Mouse (Mus musculus): Measurements from ENCODE around the gene Tmem88b.
"Not testable (repeated sequence)": the region's sequence is repeated elsewhere in the genome, so short reads cannot be mapped to it uniquely, and the experiment has no call there.

Gene Tmem88b

GRCm38 (mm10) chr4:155790021-155790489 lies 4.4 kb upstream of the Tmem88b start, which contains the start of gene Ankrd65:
TSS of gene Ankrd65 (plus strand) at chr4:155790439.
- DNase-seq (ENCODE audit: low read depth in 2 of 2, low spot score in 2 of 2): no peak

- DNase-seq (ENCODE audit: low read depth in 2 of 2, low spot score in 2 of 2): not testable (repeated sequence)
Measured at GRCm38 (mm10) chr4:155788833-155789232, 3.2 kb upstream of the Tmem88b start.

- DNase-seq (ENCODE audit: low read depth in 2 of 2, low spot score in 2 of 2): no peak
Measured at GRCm38 (mm10) chr4:155788300-155788699, 2.6 kb upstream of the Tmem88b start.

- no peak for DNase-seq (ENCODE audit: low read depth in 2 of 2, low spot score in 2 of 2)
Measured at GRCm38 (mm10) chr4:155785246-155785645, 428 bp downstream of the Tmem88b start.

- peak; percentile 50 to 66 for DNase-seq (ENCODE audit: low read depth in 2 of 2, low spot score in 2 of 2)
Measured at GRCm38 (mm10) chr4:155784081-155784701, 1.5 kb downstream of the Tmem88b start.

- DNase-seq (ENCODE audit: low read depth in 2 of 2, low spot score in 2 of 2): no peak
Measured at GRCm38 (mm10) chr4:155783486-155784080, 2.1 kb downstream of the Tmem88b start.

- no peak for DNase-seq (ENCODE audit: low read depth in 2 of 2, low spot score in 2 of 2)
Measured at GRCm38 (mm10) chr4:155780895-155781294, 4.8 kb downstream of the Tmem88b start.

GRCm38 (mm10) chr4:155779498-155779897 lies 6.2 kb downstream of the Tmem88b start:
- no peak for DNase-seq (ENCODE audit: low read depth in 2 of 2, low spot score in 2 of 2)

- no peak for DNase-seq (ENCODE audit: low read depth in 2 of 2, low spot score in 2 of 2)
Measured at GRCm38 (mm10) chr4:155777816-155778215, 7.9 kb downstream of the Tmem88b start.

GRCm38 (mm10) chr4:155776704-155777335 lies 8.9 kb downstream of the Tmem88b start:
- no peak for DNase-seq (ENCODE audit: low read depth in 2 of 2, low spot score in 2 of 2)

- no peak for DNase-seq (ENCODE audit: low read depth in 2 of 2, low spot score in 2 of 2)
Measured at GRCm38 (mm10) chr4:155775855-155776254, 9.8 kb downstream of the Tmem88b start.

GRCm38 (mm10) chr4:155774971-155775740 lies 10.5 kb downstream of the Tmem88b start:
- DNase-seq (ENCODE audit: low read depth in 2 of 2, low spot score in 2 of 2): no peak

- DNase-seq (ENCODE audit: low read depth in 2 of 2, low spot score in 2 of 2): peak; percentile 58 to 75
Measured at GRCm38 (mm10) chr4:155774280-155774754, 11.4 kb downstream of the Tmem88b start, which contains the start of gene Vwa1. TSS of gene Vwa1 (minus strand) at chr4:155774698.

GRCm38 (mm10) chr4:155773335-155774078 lies 12.2 kb downstream of the Tmem88b start:
- no peak for DNase-seq (ENCODE audit: low read depth in 2 of 2, low spot score in 2 of 2)

GRCm38 (mm10) chr4:155772786-155773185 lies 12.9 kb downstream of the Tmem88b start:
- DNase-seq (ENCODE audit: low read depth in 2 of 2, low spot score in 2 of 2): no peak

- DNase-seq (ENCODE audit: low read depth in 2 of 2, low spot score in 2 of 2): no peak
Measured at GRCm38 (mm10) chr4:155771706-155772105, 14.0 kb downstream of the Tmem88b start.

- DNase-seq (ENCODE audit: low read depth in 2 of 2, low spot score in 2 of 2): no peak
Measured at GRCm38 (mm10) chr4:155770626-155771025, 15.0 kb downstream of the Tmem88b start.

- peak; percentile 70 to 73 for DNase-seq (ENCODE audit: low read depth in 2 of 2, low spot score in 2 of 2)
Measured at GRCm38 (mm10) chr4:155769880-155770512, 15.7 kb downstream of the Tmem88b start.

GRCm38 (mm10) chr4:155769496-155769879 lies 16.2 kb downstream of the Tmem88b start:
- DNase-seq (ENCODE audit: low read depth in 2 of 2, low spot score in 2 of 2): no peak

GRCm38 (mm10) chr4:155762357-155762756 lies 23.3 kb downstream of the Tmem88b start:
- no peak for DNase-seq (ENCODE audit: low read depth in 2 of 2, low spot score in 2 of 2)
